ENCODE assay signal across 8 mouse cellular contexts in the genomic region with DNA sequence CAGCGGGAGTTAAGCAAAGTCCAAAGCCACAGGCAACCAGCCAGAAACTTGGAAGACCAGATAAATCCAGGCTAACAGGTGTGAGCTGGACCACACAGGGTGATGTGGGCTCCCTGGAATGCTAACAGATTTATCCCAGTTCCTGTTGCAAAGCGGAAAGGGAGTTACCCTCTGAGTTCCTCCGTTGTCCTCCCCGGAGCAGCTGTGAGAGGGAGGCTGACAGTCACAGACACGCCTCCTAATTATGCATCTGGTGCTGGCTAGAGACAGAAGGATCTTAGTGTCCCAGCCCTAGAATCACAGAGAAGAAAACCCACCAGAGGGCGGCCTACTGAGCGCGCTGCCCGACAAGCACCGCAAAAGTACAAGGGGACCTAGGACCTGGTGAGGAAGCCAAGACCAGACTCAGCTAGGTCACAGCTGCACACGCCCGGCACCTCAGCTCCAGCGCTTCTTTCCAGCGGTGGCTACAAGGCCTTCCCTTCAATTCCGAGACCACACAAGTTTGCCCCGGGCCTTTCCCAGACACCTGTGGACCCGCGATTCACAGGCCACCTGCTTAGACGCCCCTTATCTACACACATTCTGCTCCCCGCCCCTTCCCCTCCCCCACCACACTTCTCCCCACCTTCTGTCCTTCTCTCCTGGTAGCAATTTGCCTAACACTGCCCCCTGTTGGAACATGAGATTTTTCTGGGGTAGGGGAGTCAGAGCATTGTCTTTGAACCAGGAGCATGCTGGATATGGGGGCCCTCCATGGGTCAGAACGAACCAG. TPM values are rescaled to one million over a fixed set of nuclear protein-coding genes. Genes with fewer than 3 reads are reported as not detected.
A peak's percentile ranks its signal among the peaks of the same experiment; 100 is the strongest.
DNase-seq lines count a peak whose midpoint lies in the region; ATAC-seq and TF ChIP-seq lines count a peak whose summit lies in the region.

No protein-coding gene starts in this region.

- peak overlapping the region; percentile 16; the same call in 1 of the 2 replicates for H3K4me3 ChIP-seq in intestine, postnatal 0 days (ENCODE audit: low read depth, low read length)

- no peaks in the 10 kb centered on the region for H3K27me3 ChIP-seq in Patski
- no peaks in the 10 kb centered on the region for H3K27me3 ChIP-seq in intestine, postnatal 0 days (replicated peaks; ENCODE audit: control insufficient read depth, insufficient read depth, low read length)

- H3K4me1 ChIP-seq in intestine, postnatal 0 days (replicated peaks; ENCODE audit: control insufficient read depth, insufficient read depth, low read length), result no peaks in the 10 kb centered on the region

- TF ChIP-seq CTCF in Patski (IDR thresholded peaks at IDR 0.05), result peak; percentile 25
- TF ChIP-seq CTCF in intestine, postnatal 0 days (IDR thresholded peaks at IDR 0.05; ENCODE audit: low read depth), result peak; percentile 65

- intact Hi-C loops in left cerebral cortex, postnatal 14 days (cut with DNase I), result no loop called here

- CTCF ChIA-PET in Patski (lab: Charles Lee), result no interaction called here

- no peaks in the 10 kb centered on the region for H3K9me3 ChIP-seq in intestine, postnatal 0 days (ENCODE audit: control insufficient read depth)

- POLR2A ChIA-PET in Patski (lab: Charles Lee), result no interaction called here

- peak; percentile 91 for ATAC-seq in Patski
- ATAC-seq in intestine, postnatal 0 days, result peak; percentile 45; the same call in 1 of the 2 replicates
- no peak for ATAC-seq in inflammation-experienced regulatory T-cells, adult 6 months

- H3K27ac ChIP-seq in intestine, postnatal 0 days (ENCODE audit: low read depth, low read length), result no peak overlapping the region; the same call in 1 of the 2 replicates

- in situ Hi-C loops in Patski (cut with MboI; ENCODE audit: low pct_unique_long_range_greater_than_20kb), result no loop called here

- H3K36me3 ChIP-seq in intestine, postnatal 0 days (ENCODE audit: control insufficient read depth, insufficient read depth), result no peaks in the 10 kb centered on the region

- H3K9ac ChIP-seq in intestine, postnatal 0 days (ENCODE audit: low read depth, low read length), result no peak overlapping the region

- H3K4me2 ChIP-seq in intestine, postnatal 0 days (replicated peaks; ENCODE audit: low read depth), result peak overlapping the region; percentile 59

- peak; percentile 76 for DNase-seq in Patski (ENCODE audit: low read depth, low spot score)
- DNase-seq in embryo, embryonic 10 days (ENCODE audit: low spot score), result peak; percentile 89
- DNase-seq in gastrocnemius, postnatal 4 days (ENCODE audit: low spot score in 2 of 2), result peak; percentile 25 to 63
- DNase-seq in left cerebral cortex, postnatal 14 days (ENCODE audit: low spot score in 2 of 2), result peak; percentile 59 to 73
- DNase-seq in mesoderm, embryonic 11.5 days (ENCODE audit: low read depth, low spot score), result peak; percentile 87
- peak; percentile 38 for DNase-seq in right cerebral cortex, postnatal 4 days

- WGBS in intestine, postnatal 0 days, result 2% methylated on average over 21 of the region's 21 CpGs

RNA-seq across cellular contexts. Expression of gene Nsmce3, which starts 32.8 kb away (rescaled TPM):
- polyA plus RNA-seq in Patski (2021), result 6.7 TPM
- 1 to 10 TPM; 5.5 to 5.8 TPM for total RNA-seq in gastrocnemius, postnatal 4 days (2021)
- polyA plus RNA-seq in intestine, postnatal 0 days (2015; fragmentation: Nextera tagmentation; extraction: Ambion mirVana), result 6.4 and 6.9 TPM in 2 replicates
- 10 to 100 TPM; 14.5 TPM for total RNA-seq in left cerebral cortex, postnatal 14 days (2021)
- 1 to 10 TPM in 2 of 3 experiments, under 1 TPM in 1; 0.66 to 3.4 (median 3.3) TPM for polyA plus RNA-seq in inflammation-experienced regulatory T-cells, adult 6 months (2017; shearing (Covaris generic))

Comparison
In these comparisons a context has a peak if more than half of its experiments do, and no peak if none do; other contexts are left out.
1. DNase-seq: peak in every context shown above with its lines; median percentile 89 in embryo, embryonic 10 days; 87 in mesoderm, embryonic 11.5 days; 76 in Patski; 66 in left cerebral cortex, postnatal 14 days; 44 in gastrocnemius, postnatal 4 days; 38 in right cerebral cortex, postnatal 4 days.